Mouse (Mus musculus): Measurements from ENCODE around the gene Jph4. TPM values are rescaled to one million over a fixed set of nuclear protein-coding genes. Genes with fewer than 3 reads are reported as not detected.

Gene Jph4
- 2.6 and 2.7 TPM in 2 replicates for polyA plus RNA-seq (2014; fragmentation: Nextera tagmentation; extraction: Ambion mirVana)

- H3K9me3 ChIP-seq (ENCODE audit: control insufficient read depth, low read depth, low read length), result no peaks in the 10 kb centered on the region
- H3K36me3 ChIP-seq (ENCODE audit: control insufficient read depth, insufficient read depth, low read length), result no peaks in the 10 kb centered on the region
- H3K4me1 ChIP-seq (ENCODE audit: control insufficient read depth, insufficient read depth, low read length), result peaks cover 15% of the 10 kb centered on the region; the same call in 1 of the 2 replicates
- WGBS, result 3% methylated on average over 21 of the region's 21 CpGs
- peak within 1 kb of the TSS; percentile 99 for H3K4me2 ChIP-seq (replicated peaks; ENCODE audit: low read depth, low read length)
- no peak within 1 kb of the TSS; the same call in 1 of the 2 replicates for H3K9ac ChIP-seq (replicated peaks; ENCODE audit: low read depth, low read length)
- no peak within 1 kb of the TSS; the same call in 1 of the 2 replicates for H3K27ac ChIP-seq (ENCODE audit: low read length)
- ATAC-seq (ENCODE audit: insufficient number of reproducible peaks, insufficient read depth, low FRiP score, low read depth), result no peak
- peak within 1 kb of the TSS; percentile 65; the same call in 1 of the 2 replicates for H3K4me3 ChIP-seq (ENCODE audit: low read depth, low read length)
- peaks cover 15% of the 10 kb centered on the region for H3K27me3 ChIP-seq (ENCODE audit: control insufficient read depth, insufficient read depth, low read length)
Observed at GRCm38 (mm10) chr14:55116425-55117200, at the start of gene Jph4. Gene Jph4, minus strand, starts transcription at chr14:55116935.

GRCm38 (mm10) chr14:55164172-55164806, 47.6 kb upstream of the Jph4 start:
- no peak overlapping the region for H3K4me3 ChIP-seq (ENCODE audit: low read depth, low read length)
- no peaks in the 10 kb centered on the region for H3K4me1 ChIP-seq (ENCODE audit: control insufficient read depth, insufficient read depth, low read length)
- H3K4me2 ChIP-seq (replicated peaks; ENCODE audit: low read depth, low read length), result no peak overlapping the region
- ATAC-seq (ENCODE audit: insufficient number of reproducible peaks, insufficient read depth, low FRiP score, low read depth), result no peak
- H3K9ac ChIP-seq (replicated peaks; ENCODE audit: low read depth, low read length), result no peak overlapping the region
- no peaks in the 10 kb centered on the region for H3K36me3 ChIP-seq (ENCODE audit: control insufficient read depth, insufficient read depth, low read length)
- H3K27ac ChIP-seq (ENCODE audit: low read length), result no peak overlapping the region
- 47% methylated on average over 5 of the region's 5 CpGs for WGBS
- no peaks in the 10 kb centered on the region for H3K27me3 ChIP-seq (ENCODE audit: control insufficient read depth, insufficient read depth, low read length)
- H3K9me3 ChIP-seq (ENCODE audit: control insufficient read depth, low read depth, low read length), result no peaks in the 10 kb centered on the region

- H3K4me3 ChIP-seq (ENCODE audit: low read depth, low read length), result no peak overlapping the region
- ATAC-seq (ENCODE audit: insufficient number of reproducible peaks, insufficient read depth, low FRiP score, low read depth), result peak; percentile 73
- no peak overlapping the region for H3K9ac ChIP-seq (replicated peaks; ENCODE audit: low read depth, low read length)
- H3K27ac ChIP-seq (ENCODE audit: low read length), result no peak overlapping the region
- no peaks in the 10 kb centered on the region for H3K36me3 ChIP-seq (ENCODE audit: control insufficient read depth, insufficient read depth, low read length)
- H3K9me3 ChIP-seq (ENCODE audit: control insufficient read depth, low read depth, low read length), result no peaks in the 10 kb centered on the region
- WGBS, result 75% methylated on average over 4 of the region's 4 CpGs
- no peak overlapping the region for H3K4me2 ChIP-seq (replicated peaks; ENCODE audit: low read depth, low read length)
- H3K4me1 ChIP-seq (ENCODE audit: control insufficient read depth, insufficient read depth, low read length), result no peaks in the 10 kb centered on the region
- H3K27me3 ChIP-seq (ENCODE audit: control insufficient read depth, insufficient read depth, low read length), result no peaks in the 10 kb centered on the region
Observed at GRCm38 (mm10) chr14:55162168-55162567, 45.4 kb upstream of the Jph4 start.

GRCm38 (mm10) chr14:55161098-55161634, 44.4 kb upstream of the Jph4 start:
- Histone ChIP-seq H3K36me3 (ENCODE audit: control insufficient read depth, insufficient read depth, low read length) (no peaks in the 10 kb centered on the region), H3K27me3 (ENCODE audit: control insufficient read depth, insufficient read depth, low read length) (no peaks in the 10 kb centered on the region), H3K27ac (ENCODE audit: low read length) (no peak overlapping the region), H3K9me3 (ENCODE audit: control insufficient read depth, low read depth, low read length) (no peaks in the 10 kb centered on the region), H3K4me3 (ENCODE audit: low read depth, low read length) (no peak overlapping the region), H3K4me2 (replicated peaks; ENCODE audit: low read depth, low read length) (peak overlapping the region; percentile 13), H3K4me1 (ENCODE audit: control insufficient read depth, insufficient read depth, low read length) (no peaks in the 10 kb centered on the region), H3K9ac (replicated peaks; ENCODE audit: low read depth, low read length) (no peak overlapping the region)
- ATAC-seq (ENCODE audit: insufficient number of reproducible peaks, insufficient read depth, low FRiP score, low read depth), result peak; percentile 57; the same call in 1 of the 2 replicates
- 30% methylated on average over 14 of the region's 14 CpGs for WGBS

- ATAC-seq (ENCODE audit: insufficient number of reproducible peaks, insufficient read depth, low FRiP score, low read depth), result no peak
- H3K4me1 ChIP-seq (ENCODE audit: control insufficient read depth, insufficient read depth, low read length), result no peaks in the 10 kb centered on the region
- H3K27ac ChIP-seq (ENCODE audit: low read length), result no peak overlapping the region
- no peaks in the 10 kb centered on the region for H3K9me3 ChIP-seq (ENCODE audit: control insufficient read depth, low read depth, low read length)
- 76% methylated on average over 10 of the region's 10 CpGs for WGBS
- no peak overlapping the region for H3K9ac ChIP-seq (replicated peaks; ENCODE audit: low read depth, low read length)
- H3K4me2 ChIP-seq (replicated peaks; ENCODE audit: low read depth, low read length), result no peak overlapping the region; the same call in 1 of the 2 replicates
- H3K36me3 ChIP-seq (ENCODE audit: control insufficient read depth, insufficient read depth, low read length), result no peaks in the 10 kb centered on the region
- no peak overlapping the region for H3K4me3 ChIP-seq (ENCODE audit: low read depth, low read length)
- no peaks in the 10 kb centered on the region for H3K27me3 ChIP-seq (ENCODE audit: control insufficient read depth, insufficient read depth, low read length)
Observed at GRCm38 (mm10) chr14:55160251-55161071, 43.7 kb upstream of the Jph4 start.

- no peaks in the 10 kb centered on the region for H3K9me3 ChIP-seq (ENCODE audit: control insufficient read depth, low read depth, low read length)
- H3K9ac ChIP-seq (replicated peaks; ENCODE audit: low read depth, low read length), result no peak overlapping the region
- no peak for ATAC-seq (ENCODE audit: insufficient number of reproducible peaks, insufficient read depth, low FRiP score, low read depth)
- H3K4me3 ChIP-seq (ENCODE audit: low read depth, low read length), result no peak overlapping the region
- H3K36me3 ChIP-seq (ENCODE audit: control insufficient read depth, insufficient read depth, low read length), result no peaks in the 10 kb centered on the region
- H3K27ac ChIP-seq (ENCODE audit: low read length), result no peak overlapping the region
- H3K4me1 ChIP-seq (ENCODE audit: control insufficient read depth, insufficient read depth, low read length), result no peaks in the 10 kb centered on the region
- WGBS, result 43% methylated on average over 12 of the region's 12 CpGs
- no peaks in the 10 kb centered on the region for H3K27me3 ChIP-seq (ENCODE audit: control insufficient read depth, insufficient read depth, low read length)
- no peak overlapping the region for H3K4me2 ChIP-seq (replicated peaks; ENCODE audit: low read depth, low read length)
Observed at GRCm38 (mm10) chr14:55157322-55158065, 40.8 kb upstream of the Jph4 start.

GRCm38 (mm10) chr14:55152951-55153481, 36.3 kb upstream of the Jph4 start:
- H3K9me3 ChIP-seq (ENCODE audit: control insufficient read depth, low read depth, low read length), result no peaks in the 10 kb centered on the region
- H3K4me3 ChIP-seq (ENCODE audit: low read depth, low read length), result no peak overlapping the region
- no peak overlapping the region for H3K9ac ChIP-seq (replicated peaks; ENCODE audit: low read depth, low read length)
- no peak for ATAC-seq (ENCODE audit: insufficient number of reproducible peaks, insufficient read depth, low FRiP score, low read depth)
- H3K36me3 ChIP-seq (ENCODE audit: control insufficient read depth, insufficient read depth, low read length), result no peaks in the 10 kb centered on the region
- no peaks in the 10 kb centered on the region for H3K27me3 ChIP-seq (ENCODE audit: control insufficient read depth, insufficient read depth, low read length)
- H3K4me1 ChIP-seq (ENCODE audit: control insufficient read depth, insufficient read depth, low read length), result no peaks in the 10 kb centered on the region
- no peak overlapping the region for H3K4me2 ChIP-seq (replicated peaks; ENCODE audit: low read depth, low read length)
- WGBS, result 79% methylated on average over 16 of the region's 16 CpGs
- no peak overlapping the region for H3K27ac ChIP-seq (ENCODE audit: low read length)
